Mouse (Mus musculus): ENCODE data around the gene Abcg5.

DNA sequence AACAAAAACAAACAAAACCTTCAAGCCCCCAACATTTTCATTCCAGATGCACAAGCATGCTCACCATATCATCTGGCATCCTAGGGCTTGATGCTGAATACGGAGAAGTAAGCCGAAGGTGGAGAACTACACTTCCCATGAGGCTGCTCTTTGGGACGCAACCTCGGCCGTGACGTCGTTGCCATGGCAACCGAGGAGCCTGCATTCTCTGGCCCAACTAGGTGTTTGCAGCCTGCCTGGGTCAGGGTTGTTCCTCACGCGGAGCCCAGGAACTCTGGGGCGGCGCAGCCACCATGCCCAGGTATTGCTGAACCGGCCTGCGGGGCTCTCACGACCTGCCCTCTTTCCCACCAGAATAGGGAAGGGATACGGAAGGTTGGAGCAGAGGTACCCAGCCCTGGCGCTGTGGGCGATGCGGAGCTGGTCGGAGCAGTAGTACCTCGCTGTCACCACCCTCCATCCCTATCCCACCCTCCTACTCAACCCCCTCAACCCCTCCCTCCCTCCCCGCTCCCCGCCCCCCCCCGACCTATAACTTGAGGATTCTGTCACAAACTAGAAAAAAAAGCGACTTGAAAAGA, 56.4 kb downstream of the Abcg5 start, which contains the start of gene Dync2li1:
- TF ChIP-seq POLR2A (IDR thresholded peaks at IDR 0.05; ENCODE audit: borderline replicate concordance, insufficient read depth, low read length) (peak; percentile 48; the same call in 1 of the 2 replicates), CTCF (IDR thresholded peaks at IDR 0.05; ENCODE audit: borderline replicate concordance, insufficient read depth, low read depth, low read length) (no peak)

Measured in cerebellum, adult 2 months (tissue).